Mouse (Mus musculus): ENCODE results near the gene Nadsyn1.

The Nadsyn1 gene

DNA sequence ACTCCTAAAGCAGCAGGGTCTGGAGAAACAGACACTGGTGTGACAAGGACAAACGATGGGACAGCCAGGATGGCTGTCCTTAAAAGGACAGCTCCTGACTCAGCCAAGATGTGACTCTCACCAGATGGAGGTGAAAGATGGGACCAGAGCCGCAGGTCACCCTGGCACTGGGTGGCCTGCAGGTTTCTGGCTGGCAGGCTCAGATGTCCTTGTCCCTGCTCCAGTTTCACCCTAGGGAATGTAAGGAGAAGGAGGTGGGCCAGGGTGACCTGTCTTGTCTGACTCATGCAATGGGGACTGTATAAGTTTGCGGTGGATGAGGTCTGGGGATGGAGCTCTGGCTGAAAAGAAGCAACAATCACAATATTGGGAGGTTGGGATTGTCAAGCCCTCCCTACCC lies 70.0 kb downstream of the Nadsyn1 start:
- DNase-seq: no peak

DNA sequence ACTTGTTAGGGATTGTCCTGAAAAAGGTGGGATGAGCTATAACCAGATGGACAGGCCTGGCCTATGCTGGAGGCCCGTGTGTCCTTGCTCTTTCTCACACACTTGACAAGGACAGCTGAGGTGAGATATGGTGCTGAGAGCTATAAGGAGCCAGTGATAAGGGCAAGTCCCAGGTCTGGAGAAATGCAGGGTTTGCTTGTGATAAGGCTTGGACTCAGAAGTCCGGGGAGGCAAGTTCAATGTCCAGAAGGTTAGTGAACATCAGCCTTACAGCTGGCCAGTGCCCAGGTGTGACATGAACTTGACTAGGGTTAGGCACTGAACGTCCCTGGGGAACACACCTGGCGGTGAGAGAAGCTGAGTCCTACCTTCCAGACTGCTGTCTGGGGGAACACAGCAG lies 70.6 kb downstream of the Nadsyn1 start:
- no peak for DNase-seq

DNA sequence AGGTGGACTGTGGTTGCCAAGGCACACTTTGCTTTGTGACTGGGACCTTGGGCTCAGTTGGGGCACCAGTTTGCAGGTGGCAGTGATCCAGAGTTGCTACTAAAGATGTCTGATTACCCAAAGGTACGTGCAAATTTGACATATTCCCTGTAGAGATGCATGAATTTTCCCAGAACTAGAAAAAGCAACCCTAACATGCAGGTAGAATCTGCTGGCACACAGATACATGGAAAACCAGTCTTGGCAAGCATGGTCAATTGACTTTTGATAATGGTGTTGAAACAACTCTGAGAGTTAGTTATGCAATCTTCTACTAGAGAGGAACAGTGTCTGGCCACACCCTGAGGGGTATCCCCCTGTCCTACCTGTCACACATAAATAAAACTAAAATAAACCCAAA lies 71.3 kb downstream of the Nadsyn1 start:
- DNase-seq: no peak

DNA sequence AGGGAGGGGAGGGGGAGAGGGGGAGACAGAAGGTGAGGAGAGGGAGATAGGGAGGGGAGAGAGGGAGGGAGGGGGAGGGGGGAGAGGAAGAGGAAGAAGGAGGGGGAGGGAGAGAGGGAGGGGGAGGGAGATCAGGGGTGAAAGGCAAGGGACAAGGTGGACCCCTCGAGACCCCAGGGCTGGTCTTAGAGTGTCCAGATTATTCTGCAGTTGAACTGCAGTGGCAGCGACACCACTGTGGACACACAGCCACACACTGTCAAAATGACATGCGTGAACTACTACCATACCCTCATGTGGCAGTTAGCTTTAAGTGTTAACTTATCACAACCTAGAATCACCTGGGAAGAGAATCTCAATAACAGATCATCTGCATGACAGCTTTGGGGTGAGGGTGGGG lies 73.6 kb downstream of the Nadsyn1 start:
- no peak for DNase-seq

DNA sequence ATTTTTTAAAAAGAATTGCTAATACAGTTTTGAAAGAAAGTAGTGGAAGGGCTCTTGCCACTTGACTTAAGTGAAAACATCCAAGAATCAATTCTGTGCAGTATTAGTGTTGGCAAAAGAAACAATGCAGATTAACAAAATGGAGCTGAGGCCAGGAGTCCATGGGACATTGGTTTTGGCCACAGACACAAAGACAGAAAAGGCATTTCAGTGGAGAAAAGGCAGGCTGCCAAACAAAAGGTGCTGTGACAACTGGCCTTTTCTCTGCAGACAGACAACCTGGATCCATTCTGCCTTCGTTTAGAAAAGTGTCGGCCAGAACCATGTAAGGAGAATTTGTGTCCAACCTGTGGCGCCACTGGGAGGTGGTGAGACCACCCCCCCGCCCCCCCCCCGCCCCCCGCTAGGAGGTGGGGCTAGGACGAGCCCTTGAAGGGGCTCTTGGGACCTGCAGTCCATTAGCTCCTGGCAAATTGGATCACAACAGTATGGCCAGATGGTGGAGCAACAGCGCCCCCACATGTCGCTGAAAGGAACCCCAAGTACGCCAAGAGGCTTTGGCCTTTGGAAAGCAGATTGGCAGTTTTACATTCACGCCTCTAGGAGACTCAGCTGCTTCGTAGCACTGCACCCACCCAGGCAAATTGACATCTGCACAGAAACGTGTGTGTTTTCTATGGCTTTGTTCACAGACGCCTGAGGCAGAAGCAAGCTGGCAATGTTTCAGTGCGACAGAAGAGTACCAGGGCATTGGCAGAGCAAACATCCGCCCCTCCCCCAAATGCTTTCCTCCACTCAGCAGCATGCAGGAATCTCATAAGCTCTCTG lies 74.4 kb downstream of the Nadsyn1 start:
- DNase-seq: peak; percentile 92
